Mouse (Mus musculus): Measurements from ENCODE around the gene Intu. TPM values are rescaled to one million over a fixed set of nuclear protein-coding genes. Genes with fewer than 3 reads are reported as not detected.

Gene Intu
- polyA plus RNA-seq, 1 experiment from 2014 or later: 4.1 TPM

Small RNA genes lying within 50 kb of the gene (microRNA-seq; reads per million reads assigned to microRNA genes)
- gene Gm23810: not detected

Other genes starting within 250 kb of the Intu start
- gene Slc25a31, start 177.6 kb downstream of the Intu start, polyA plus RNA-seq (2014; fragmentation: Nextera tagmentation; extraction: Ambion mirVana): 0.44 and 0.59 TPM in 2 replicates
- gene Hspa4l, start 213.2 kb downstream of the Intu start, polyA plus RNA-seq (2014; fragmentation: Nextera tagmentation; extraction: Ambion mirVana): 56.0 and 65.4 TPM in 2 replicates

Measured in hindbrain, embryonic 14.5 days (tissue).